Mouse (Mus musculus): ENCODE results near the gene St3gal2. TPM values are rescaled to one million over a fixed set of nuclear protein-coding genes. Genes with fewer than 3 reads are reported as not detected.

St3gal2 gene
- polyA plus RNA-seq, 1 experiment: 57.8 TPM

DNA sequence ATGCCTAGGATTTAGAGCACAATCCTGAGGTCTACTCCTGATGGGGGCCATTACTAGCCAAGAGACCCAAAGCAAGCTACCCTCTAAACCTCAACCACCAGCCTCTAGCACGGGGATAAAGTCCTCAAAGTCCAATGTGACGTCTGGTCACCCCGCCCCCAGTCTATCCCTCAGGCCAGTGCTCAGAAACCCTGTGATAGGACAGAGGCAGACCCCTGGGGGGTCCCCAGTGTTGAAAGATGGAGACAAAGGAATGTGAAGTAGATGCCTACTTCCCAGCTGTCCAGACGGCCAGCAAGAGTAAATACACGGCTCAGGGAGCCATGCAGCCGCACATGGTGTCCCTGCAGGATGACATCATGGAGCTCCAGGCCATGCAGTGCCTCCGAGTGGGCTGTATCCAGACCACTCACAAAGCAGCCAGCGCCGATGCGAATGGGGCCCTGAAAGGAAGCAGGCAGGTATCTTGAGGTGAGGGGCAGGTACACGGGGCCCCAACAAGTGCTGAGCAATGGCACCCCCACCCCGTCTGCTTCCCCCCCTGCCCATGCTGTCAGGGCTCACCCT, 29.7 kb upstream of the St3gal2 start:
- TF ChIP-seq CTCF (IDR thresholded peaks at IDR 0.05; ENCODE audit: extremely low read depth, insufficient read depth, low read length): no peak
- TF ChIP-seq POLR2A (IDR thresholded peaks at IDR 0.05; ENCODE audit: extremely low read depth, insufficient read depth, low read length): no peak
- H3K4me3 ChIP-seq (ENCODE audit: insufficient read depth, low read length): no peak overlapping the region
- no peaks in the 10 kb centered on the region for H3K4me1 ChIP-seq (ENCODE audit: control insufficient read depth, insufficient read depth, low read length)
- H3K27ac ChIP-seq (ENCODE audit: insufficient read depth, low read length): no peak overlapping the region

DNA sequence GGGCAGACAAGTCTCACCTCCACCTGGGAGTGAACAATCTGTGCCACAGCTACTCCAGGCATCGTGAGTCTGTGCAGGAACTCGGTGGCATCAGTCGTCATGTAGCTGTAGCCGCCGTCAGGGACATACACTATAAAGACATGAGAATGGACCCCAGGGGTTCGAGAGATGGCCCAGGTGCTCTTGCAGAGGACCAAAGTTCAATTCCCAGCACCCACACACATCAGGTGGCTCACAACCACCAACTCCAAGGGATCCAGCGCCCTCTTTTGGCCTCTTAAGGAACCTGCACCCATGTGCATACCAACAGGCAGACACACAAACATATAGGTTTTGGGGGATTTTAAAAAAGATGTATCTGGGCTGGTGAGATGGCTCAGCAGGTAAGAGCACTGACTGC, 27.7 kb upstream of the St3gal2 start:
- no peaks in the 10 kb centered on the region for H3K4me1 ChIP-seq (ENCODE audit: control insufficient read depth, insufficient read depth, low read length)
- TF ChIP-seq POLR2A (IDR thresholded peaks at IDR 0.05; ENCODE audit: extremely low read depth, insufficient read depth, low read length): no peak
- TF ChIP-seq CTCF (IDR thresholded peaks at IDR 0.05; ENCODE audit: extremely low read depth, insufficient read depth, low read length): no peak
- no peak overlapping the region for H3K4me3 ChIP-seq (ENCODE audit: insufficient read depth, low read length)
- no peak overlapping the region for H3K27ac ChIP-seq (ENCODE audit: insufficient read depth, low read length)

DNA sequence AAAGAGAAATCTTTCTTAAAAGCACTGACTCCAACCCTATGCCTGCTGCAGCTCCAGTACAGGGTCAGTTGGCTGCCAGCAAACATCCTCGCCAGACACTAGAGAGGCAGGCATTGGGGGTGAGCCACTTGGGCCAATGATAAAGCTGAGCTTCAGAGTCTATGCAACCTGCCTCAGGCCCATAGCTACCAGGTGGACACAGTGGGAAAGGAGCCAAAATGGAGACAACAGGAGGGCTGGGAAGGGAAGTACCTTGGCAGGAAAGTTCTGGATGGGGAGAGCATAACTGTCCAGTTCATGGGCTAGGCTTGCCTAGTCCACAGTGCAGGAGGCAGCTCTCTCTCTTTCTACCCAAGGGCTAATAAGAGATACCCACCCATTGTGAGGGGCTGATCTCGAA, 26.8 kb upstream of the St3gal2 start:
- Histone ChIP-seq H3K4me3 (ENCODE audit: insufficient read depth, low read length) (no peak overlapping the region), H3K27ac (ENCODE audit: insufficient read depth, low read length) (no peak overlapping the region), H3K4me1 (ENCODE audit: control insufficient read depth, insufficient read depth, low read length) (no peaks in the 10 kb centered on the region)
- TF ChIP-seq POLR2A (IDR thresholded peaks at IDR 0.05; ENCODE audit: extremely low read depth, insufficient read depth, low read length) (no peak), CTCF (IDR thresholded peaks at IDR 0.05; ENCODE audit: extremely low read depth, insufficient read depth, low read length) (no peak)

DNA sequence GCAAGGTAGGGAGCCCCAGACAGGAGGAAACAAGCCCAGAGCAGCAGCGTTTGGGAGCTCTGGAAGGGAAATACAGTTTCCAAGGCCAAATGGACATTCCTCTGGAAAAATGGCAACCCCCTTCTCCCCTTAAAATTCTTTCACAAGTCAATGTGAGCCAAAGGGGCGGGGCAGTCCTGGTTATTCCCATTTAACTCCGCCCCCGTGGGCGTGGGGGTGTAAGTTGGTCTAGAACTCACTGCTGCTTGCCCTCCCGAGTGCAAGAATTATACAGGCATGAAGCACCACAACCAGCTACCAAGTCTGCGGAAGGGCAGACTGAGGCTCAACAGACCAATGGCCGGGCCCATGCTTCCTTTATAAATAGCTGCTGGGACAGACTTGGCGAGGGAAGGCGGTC, 24.9 kb upstream of the St3gal2 start:
- TF ChIP-seq CTCF (IDR thresholded peaks at IDR 0.05; ENCODE audit: extremely low read depth, insufficient read depth, low read length) (no peak), POLR2A (IDR thresholded peaks at IDR 0.05; ENCODE audit: extremely low read depth, insufficient read depth, low read length) (no peak)
- no peaks in the 10 kb centered on the region for H3K4me1 ChIP-seq (ENCODE audit: control insufficient read depth, insufficient read depth, low read length)
- H3K4me3 ChIP-seq (ENCODE audit: insufficient read depth, low read length): no peak overlapping the region
- H3K27ac ChIP-seq (ENCODE audit: insufficient read depth, low read length): no peak overlapping the region

- TF ChIP-seq POLR2A (IDR thresholded peaks at IDR 0.05; ENCODE audit: extremely low read depth, insufficient read depth, low read length) (no peak), CTCF (IDR thresholded peaks at IDR 0.05; ENCODE audit: extremely low read depth, insufficient read depth, low read length) (no peak)
- Histone ChIP-seq H3K4me1 (ENCODE audit: control insufficient read depth, insufficient read depth, low read length) (no peaks in the 10 kb centered on the region), H3K27ac (ENCODE audit: insufficient read depth, low read length) (no peak overlapping the region), H3K4me3 (ENCODE audit: insufficient read depth, low read length) (no peak overlapping the region)
Observed at GRCm38 (mm10) chr8:110895254-110895653, 24.5 kb upstream of the St3gal2 start.

- Histone ChIP-seq H3K27ac (ENCODE audit: insufficient read depth, low read length) (no peak overlapping the region), H3K4me1 (ENCODE audit: control insufficient read depth, insufficient read depth, low read length) (no peaks in the 10 kb centered on the region), H3K4me3 (ENCODE audit: insufficient read depth, low read length) (no peak overlapping the region)
- TF ChIP-seq CTCF (IDR thresholded peaks at IDR 0.05; ENCODE audit: extremely low read depth, insufficient read depth, low read length) (no peak), POLR2A (IDR thresholded peaks at IDR 0.05; ENCODE audit: extremely low read depth, insufficient read depth, low read length) (no peak)
Observed at GRCm38 (mm10) chr8:110895812-110896211, 23.9 kb upstream of the St3gal2 start.

GRCm38 (mm10) chr8:110897495-110897894, 22.2 kb upstream of the St3gal2 start:
- Histone ChIP-seq H3K27ac (ENCODE audit: insufficient read depth, low read length) (no peak overlapping the region), H3K4me3 (ENCODE audit: insufficient read depth, low read length) (no peak overlapping the region), H3K4me1 (ENCODE audit: control insufficient read depth, insufficient read depth, low read length) (no peaks in the 10 kb centered on the region)
- TF ChIP-seq CTCF (IDR thresholded peaks at IDR 0.05; ENCODE audit: extremely low read depth, insufficient read depth, low read length): no peak
- TF ChIP-seq POLR2A (IDR thresholded peaks at IDR 0.05; ENCODE audit: extremely low read depth, insufficient read depth, low read length): no peak

DNA sequence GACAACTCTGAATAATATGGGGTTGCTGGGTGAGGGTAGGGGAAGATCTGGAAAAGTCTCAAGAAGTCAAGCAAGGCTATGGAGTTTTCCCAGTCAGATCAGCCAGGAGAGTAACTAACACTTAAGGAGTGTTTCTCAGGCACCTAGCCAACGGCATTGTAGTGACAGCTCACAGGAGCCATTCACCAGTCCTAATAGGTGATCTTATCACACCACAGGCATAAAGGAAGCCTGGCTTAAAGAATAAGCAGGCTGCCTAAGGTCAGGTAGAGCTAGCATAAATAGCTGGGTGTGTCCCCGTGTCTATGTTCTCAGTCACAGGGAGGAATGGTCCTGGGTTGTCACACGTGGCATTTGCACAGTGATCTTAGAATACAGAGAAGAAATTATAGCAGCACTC, 18.7 kb upstream of the St3gal2 start:
- H3K4me1 ChIP-seq (ENCODE audit: control insufficient read depth, insufficient read depth, low read length): no peaks in the 10 kb centered on the region
- H3K4me3 ChIP-seq (ENCODE audit: insufficient read depth, low read length): no peak overlapping the region
- no peak for TF ChIP-seq CTCF (IDR thresholded peaks at IDR 0.05; ENCODE audit: extremely low read depth, insufficient read depth, low read length)

GRCm38 (mm10) chr8:110901839-110902578, 17.7 kb upstream of the St3gal2 start, which contains the start of gene Fuk:
Gene Fuk (minus strand): TSS chr8:110902488.
- Histone ChIP-seq H3K4me3 (ENCODE audit: insufficient read depth, low read length) (peak within 1 kb of the TSS; percentile 99), H3K27ac (ENCODE audit: insufficient read depth, low read length) (no peak within 1 kb of the TSS), H3K4me1 (ENCODE audit: control insufficient read depth, insufficient read depth, low read length) (no peaks in the 10 kb centered on the region)
- TF ChIP-seq CTCF (IDR thresholded peaks at IDR 0.05; ENCODE audit: extremely low read depth, insufficient read depth, low read length): no peak
- peak; percentile 74 for TF ChIP-seq POLR2A (IDR thresholded peaks at IDR 0.05; ENCODE audit: extremely low read depth, insufficient read depth, low read length)

More for the DNA sequence above, 18.7 kb upstream of the St3gal2 start:
- H3K27ac ChIP-seq (ENCODE audit: insufficient read depth, low read length): no peak overlapping the region

- TF ChIP-seq CTCF (IDR thresholded peaks at IDR 0.05; ENCODE audit: extremely low read depth, insufficient read depth, low read length) (no peak), POLR2A (IDR thresholded peaks at IDR 0.05; ENCODE audit: extremely low read depth, insufficient read depth, low read length) (no peak)
- H3K27ac ChIP-seq (ENCODE audit: insufficient read depth, low read length): no peak overlapping the region
- peak overlapping the region; percentile 99; the same call in 1 of the 2 replicates for H3K4me3 ChIP-seq (ENCODE audit: insufficient read depth, low read length)
- H3K4me1 ChIP-seq (ENCODE audit: control insufficient read depth, insufficient read depth, low read length): no peaks in the 10 kb centered on the region
Observed at GRCm38 (mm10) chr8:110902579-110902965, 17.1 kb upstream of the St3gal2 start.

Data from cortical plate, adult 2 months (tissue).